Mouse (Mus musculus): Measurements from ENCODE around the gene Srbd1. TPM values are rescaled to one million over a fixed set of nuclear protein-coding genes. Genes with fewer than 3 reads are reported as not detected.

Srbd1 gene
- polyA plus RNA-seq, 1 experiment from 2014 or later = 10.1 TPM

DNA sequence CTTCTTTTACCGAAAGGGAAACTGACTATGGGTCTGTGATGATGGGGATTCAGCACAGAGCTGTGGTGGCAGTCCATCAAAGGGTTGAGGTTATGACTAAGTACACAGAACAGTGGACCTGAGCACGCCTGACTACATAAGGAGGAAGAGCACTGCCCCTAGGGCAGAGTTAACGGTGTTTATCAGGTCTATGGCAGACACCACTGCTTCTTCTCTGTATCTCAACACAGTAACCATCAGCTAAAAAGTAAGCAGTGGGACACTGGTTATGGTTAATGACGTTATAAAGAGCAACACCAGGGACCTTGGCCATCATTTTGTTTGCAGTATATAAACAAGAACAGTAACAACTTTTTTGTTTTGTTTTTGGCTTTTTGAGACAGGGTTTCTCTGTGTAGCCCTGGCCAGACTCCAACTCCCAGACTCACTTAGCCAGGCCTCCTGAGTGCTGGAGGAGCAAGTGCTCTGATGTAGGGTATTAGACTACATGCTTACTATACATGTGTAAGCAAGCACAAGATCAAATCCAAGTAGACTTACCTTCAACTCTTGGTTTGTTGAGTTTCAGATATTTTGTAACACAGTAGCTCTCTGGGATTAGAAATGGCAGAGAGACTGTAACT, 117.3 kb downstream of the Srbd1 start:
- ATAC-seq (ENCODE audit: insufficient read depth) = no peak
- Histone ChIP-seq H3K4me1 (ENCODE audit: insufficient read depth) (peaks cover 10% of the 10 kb centered on the region; the same call in 1 of the 2 replicates), H3K36me3 (ENCODE audit: insufficient read depth) (no peaks in the 10 kb centered on the region), H3K9me3 (ENCODE audit: low read depth, low read length) (no peaks in the 10 kb centered on the region), H3K27me3 (ENCODE audit: insufficient read depth, low read length) (no peaks in the 10 kb centered on the region), H3K4me3 (ENCODE audit: low read depth, low read length) (no peak overlapping the region), H3K4me2 (no peak overlapping the region), H3K9ac (no peak overlapping the region), H3K27ac (ENCODE audit: low read depth) (no peak overlapping the region)
- no peak for TF ChIP-seq CTCF (IDR thresholded peaks at IDR 0.05; ENCODE audit: low read depth)
- DNase-seq = peak; percentile 61
- whole genome bisulfite sequencing = 67% methylated on average over 4 of the region's 4 CpGs

DNA sequence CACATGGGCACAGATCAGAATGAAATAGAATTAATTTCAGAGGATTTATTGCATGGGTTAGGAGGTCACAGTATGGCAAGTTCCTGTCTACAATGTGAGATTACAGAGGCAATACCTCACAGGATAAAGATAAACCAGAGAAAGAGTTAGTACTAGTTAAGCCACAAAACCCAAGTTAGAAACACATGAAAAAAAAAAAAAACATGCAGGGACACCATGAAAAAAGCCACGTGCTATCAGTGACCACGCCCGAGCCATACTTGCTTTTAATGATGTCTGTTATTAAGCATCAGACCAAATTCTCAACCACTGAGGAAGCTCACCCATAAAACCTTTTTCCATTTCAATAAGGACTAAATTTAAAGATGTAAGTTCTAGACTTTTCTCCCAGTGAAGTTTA, 120.4 kb downstream of the Srbd1 start:
- no peak overlapping the region for H3K4me3 ChIP-seq (ENCODE audit: low read depth, low read length)
- WGBS = 81% methylated on average over 3 of the region's 3 CpGs
- TF ChIP-seq CTCF (IDR thresholded peaks at IDR 0.05; ENCODE audit: low read depth) = no peak
- H3K4me2 ChIP-seq = no peak overlapping the region
- H3K27me3 ChIP-seq (ENCODE audit: insufficient read depth, low read length) = no peaks in the 10 kb centered on the region
- H3K27ac ChIP-seq (ENCODE audit: low read depth) = no peak overlapping the region
- H3K9ac ChIP-seq = no peak overlapping the region
- H3K4me1 ChIP-seq (ENCODE audit: insufficient read depth) = no peaks in the 10 kb centered on the region
- H3K9me3 ChIP-seq (ENCODE audit: low read depth, low read length) = no peaks in the 10 kb centered on the region; the same call in 1 of the 2 replicates
- no peaks in the 10 kb centered on the region for H3K36me3 ChIP-seq (ENCODE audit: insufficient read depth)
- no peak for DNase-seq
- no peak for ATAC-seq (ENCODE audit: insufficient read depth)

DNA sequence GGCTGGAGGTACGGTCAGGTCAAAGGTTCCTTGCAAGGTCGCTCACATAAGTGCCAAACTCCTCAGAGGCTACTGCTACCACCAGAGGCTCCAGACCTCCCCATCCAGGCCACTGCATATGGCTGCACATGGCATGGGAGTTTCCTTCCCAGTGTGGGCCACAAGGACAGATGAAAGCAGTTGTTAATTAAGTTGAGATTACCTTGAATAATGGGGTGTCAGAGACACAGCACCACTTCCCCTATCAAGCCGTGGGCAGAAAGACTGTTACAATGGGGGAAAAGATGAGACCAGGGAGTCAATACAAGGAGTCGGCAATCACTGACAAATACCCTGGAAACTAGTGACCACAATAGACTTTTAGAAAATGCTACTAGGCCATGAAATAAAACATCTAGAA, 122.6 kb downstream of the Srbd1 start:
- ATAC-seq (ENCODE audit: insufficient read depth) = no peak
- H3K36me3 ChIP-seq (ENCODE audit: insufficient read depth) = no peaks in the 10 kb centered on the region
- DNase-seq = no peak
- no peaks in the 10 kb centered on the region for H3K4me1 ChIP-seq (ENCODE audit: insufficient read depth)
- no peaks in the 10 kb centered on the region; the same call in 1 of the 2 replicates for H3K9me3 ChIP-seq (ENCODE audit: low read depth, low read length)
- H3K27me3 ChIP-seq (ENCODE audit: insufficient read depth, low read length) = no peaks in the 10 kb centered on the region
- WGBS = 52% methylated on average over 4 of the region's 4 CpGs
- TF ChIP-seq CTCF (IDR thresholded peaks at IDR 0.05; ENCODE audit: low read depth) = no peak
- H3K9ac ChIP-seq = no peak overlapping the region
- H3K4me3 ChIP-seq (ENCODE audit: low read depth, low read length) = no peak overlapping the region
- no peak overlapping the region for H3K4me2 ChIP-seq
- no peak overlapping the region for H3K27ac ChIP-seq (ENCODE audit: low read depth)

- DNase-seq = no peak
- Histone ChIP-seq H3K4me2 (no peak overlapping the region), H3K27ac (ENCODE audit: low read depth) (no peak overlapping the region), H3K27me3 (ENCODE audit: insufficient read depth, low read length) (no peaks in the 10 kb centered on the region), H3K4me3 (ENCODE audit: low read depth, low read length) (no peak overlapping the region), H3K9me3 (ENCODE audit: low read depth, low read length) (no peaks in the 10 kb centered on the region; the same call in 1 of the 2 replicates), H3K4me1 (ENCODE audit: insufficient read depth) (no peaks in the 10 kb centered on the region), H3K9ac (no peak overlapping the region), H3K36me3 (ENCODE audit: insufficient read depth) (no peaks in the 10 kb centered on the region)
- ATAC-seq (ENCODE audit: insufficient read depth) = no peak
- no peak for TF ChIP-seq CTCF (IDR thresholded peaks at IDR 0.05; ENCODE audit: low read depth)
- WGBS = 45% methylated on average over 1 of the region's 1 CpGs
These were observed 123.2 kb downstream of the Srbd1 start for GRCm38 (mm10) chr17:86021815-86022214.

GRCm38 (mm10) chr17:86021231-86021630, 123.7 kb downstream of the Srbd1 start:
- H3K36me3 ChIP-seq (ENCODE audit: insufficient read depth) = no peaks in the 10 kb centered on the region
- ATAC-seq (ENCODE audit: insufficient read depth) (no peak), DNase-seq (no peak)
- H3K4me2 ChIP-seq = no peak overlapping the region
- no peak for TF ChIP-seq CTCF (IDR thresholded peaks at IDR 0.05; ENCODE audit: low read depth)
- no peak overlapping the region for H3K4me3 ChIP-seq (ENCODE audit: low read depth, low read length)
- H3K27me3 ChIP-seq (ENCODE audit: insufficient read depth, low read length) = no peaks in the 10 kb centered on the region
- H3K27ac ChIP-seq (ENCODE audit: low read depth) = no peak overlapping the region
- WGBS = 87% methylated on average over 5 of the region's 5 CpGs
- no peaks in the 10 kb centered on the region for H3K4me1 ChIP-seq (ENCODE audit: insufficient read depth)
- H3K9me3 ChIP-seq (ENCODE audit: low read depth, low read length) = no peaks in the 10 kb centered on the region; the same call in 1 of the 2 replicates
- H3K9ac ChIP-seq = no peak overlapping the region

DNA sequence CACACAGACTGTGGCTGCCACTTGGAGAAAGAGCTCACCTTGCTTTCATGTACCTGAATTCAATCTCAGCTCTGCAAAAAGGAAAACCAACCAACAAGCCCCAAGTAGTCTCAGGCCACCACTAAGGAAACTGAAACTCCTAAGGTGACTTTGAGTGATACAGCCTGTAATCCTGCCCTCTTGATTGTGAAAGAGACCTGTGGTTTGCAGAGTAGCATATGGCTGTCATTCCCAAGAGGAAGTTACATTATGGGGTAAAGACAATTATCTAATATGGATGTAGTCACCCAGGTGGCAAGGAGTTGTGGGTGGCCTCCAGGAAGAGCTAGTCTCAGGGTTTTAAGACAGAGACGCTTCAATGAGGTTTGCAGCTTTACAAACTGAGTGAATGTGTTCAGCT, 125.2 kb downstream of the Srbd1 start:
- no peak overlapping the region for H3K9ac ChIP-seq
- no peak for TF ChIP-seq CTCF (IDR thresholded peaks at IDR 0.05; ENCODE audit: low read depth)
- DNase-seq = no peak
- no peaks in the 10 kb centered on the region; the same call in 1 of the 2 replicates for H3K9me3 ChIP-seq (ENCODE audit: low read depth, low read length)
- no peaks in the 10 kb centered on the region for H3K36me3 ChIP-seq (ENCODE audit: insufficient read depth)
- no peak overlapping the region for H3K4me2 ChIP-seq
- no peak overlapping the region for H3K27ac ChIP-seq (ENCODE audit: low read depth)
- no peak overlapping the region for H3K4me3 ChIP-seq (ENCODE audit: low read depth, low read length)
- WGBS = 79% methylated on average over 1 of the region's 1 CpGs
- no peaks in the 10 kb centered on the region for H3K4me1 ChIP-seq (ENCODE audit: insufficient read depth)
- no peaks in the 10 kb centered on the region for H3K27me3 ChIP-seq (ENCODE audit: insufficient read depth, low read length)
- no peak for ATAC-seq (ENCODE audit: insufficient read depth)

- Histone ChIP-seq H3K27me3 (ENCODE audit: insufficient read depth, low read length) (no peaks in the 10 kb centered on the region), H3K9me3 (ENCODE audit: low read depth, low read length) (no peaks in the 10 kb centered on the region), H3K9ac (no peak overlapping the region), H3K36me3 (ENCODE audit: insufficient read depth) (no peaks in the 10 kb centered on the region), H3K4me2 (no peak overlapping the region), H3K4me1 (ENCODE audit: insufficient read depth) (no peaks in the 10 kb centered on the region), H3K4me3 (ENCODE audit: low read depth, low read length) (no peak overlapping the region), H3K27ac (ENCODE audit: low read depth) (no peak overlapping the region)
- TF ChIP-seq CTCF (IDR thresholded peaks at IDR 0.05; ENCODE audit: low read depth) = peak; percentile 68
- ATAC-seq (ENCODE audit: insufficient read depth) (no peak), DNase-seq (peak; percentile 28)
- WGBS = 70% methylated on average over 4 of the region's 4 CpGs
These were observed 130.7 kb downstream of the Srbd1 start for GRCm38 (mm10) chr17:86014246-86014645.
